Mouse (Mus musculus) liver, embryonic 14.5 days (tissue): ENCODE results near the gene Lrg1. TPM values are rescaled to one million over a fixed set of nuclear protein-coding genes. Genes with fewer than 3 reads are reported as not detected.

ENCODE experiments used
- ATAC-seq: fragments of 200-750 bp; cut with Nextera tagmentation; 2 replicates; pipeline ENCODE4 v1.8.0; 2017; ENCODE audit warnings: moderate number of reproducible peaks, mild to moderate bottlenecking, moderate library complexity; ENCODE audit not compliant: insufficient read depth
- DNase-seq, 3 experiments: peaks; one replicate each; pipeline ENCODE4 v3.0.0-alpha.2; 2012 to 2013; ENCODE audit warnings: low read depth in 3 of 3, low spot score in 3 of 3
- H3K27ac ChIP-seq: fragments of 300-500 bp; sonication (generic); 2 replicates; pipeline ENCODE4 v1.5.1; 2014; ENCODE audit warnings: moderate library complexity, mild to moderate bottlenecking, control low read depth, inconsistent platforms
- H3K27me3 ChIP-seq: fragments of 300-500 bp; sonication (generic); 2 replicates; pipeline ENCODE4 v1.6.1; 2014; ENCODE audit warnings: mild to moderate bottlenecking, low read length, moderate library complexity; ENCODE audit not compliant: control insufficient read depth, insufficient read depth
- H3K36me3 ChIP-seq: fragments of 300-500 bp; sonication (generic); replicated peaks from 2 replicates; pipeline ENCODE4 v1.6.1; 2014; ENCODE audit warnings: low read depth; ENCODE audit not compliant: control insufficient read depth, insufficient read depth
- H3K4me1 ChIP-seq, 2 experiments: fragments of 200-500 bp in 1 of 2; fragments of 300-500 bp in 1 of 2; sonication (generic) in 1 of 2; replicated peaks; 2 replicates each; pipeline ENCODE4 v1.6.1; 2012 to 2014; ENCODE audit warnings: antibody characterized with exemption in 1 of 2, inconsistent platforms in 1 of 2, low read length in 1 of 2; ENCODE audit not compliant: control insufficient read depth in 2 of 2, insufficient read depth in 2 of 2
- H3K4me2 ChIP-seq: fragments of 300-500 bp; sonication (generic); 2 replicates; pipeline ENCODE4 v1.6.1; 2014; ENCODE audit warnings: low read depth, mild to moderate bottlenecking, control low read depth, moderate library complexity
- H3K4me3 ChIP-seq, 2 experiments: fragments of 200-500 bp in 1 of 2; fragments of 300-500 bp in 1 of 2; sonication (generic) in 1 of 2; 2 replicates each; pipeline ENCODE4 v1.5.1; 2012 to 2014; ENCODE audit warnings: low read depth in 2 of 2, low read length in 2 of 2, mild to moderate bottlenecking in 2 of 2, control low read depth in 1 of 2, inconsistent platforms in 1 of 2, moderate library complexity in 1 of 2; ENCODE audit not compliant: insufficient read depth in 1 of 2
- H3K9ac ChIP-seq: fragments of 300-500 bp; sonication (generic); replicated peaks from 2 replicates; pipeline ENCODE4 v1.6.1; 2014; ENCODE audit warnings: mild to moderate bottlenecking, control low read depth, moderate library complexity
- H3K9me3 ChIP-seq: fragments of 300-500 bp; sonication (generic); 2 replicates; pipeline ENCODE4 v1.6.1; 2016; ENCODE audit warnings: low read length, mixed read lengths; ENCODE audit not compliant: control insufficient read depth
- CTCF ChIP-seq: IDR thresholded peaks from 2 replicates; pipeline ENCODE4 v1.5.1; 2016; ENCODE audit warnings: antibody characterized with exemption, low read depth, control low read depth
- EP300 ChIP-seq: IDR thresholded peaks from 2 replicates; pipeline ENCODE4 v1.6.1; 2016; ENCODE audit warnings: antibody characterized with exemption, low read depth
- WGBS: fragments of 180-500 bp; shearing (Covaris S2); extraction: QIAGEN DNeasy Blood & Tissue Kit; methylation state at CpG from one replicate; pipeline ENCODE4 v1.1.7; 2014; ENCODE audit not compliant: insufficient replicate concordance; 5-methylcytosine and 5-hydroxymethylcytosine counted together
- polyA plus RNA-seq, 2 experiments: library from polyadenylated mRNA; depleted of rRNA in 1 of 2; stranded (reverse) in 1 of 2; unstranded in 1 of 2; fragments of >200 nt; fragmentation: Nextera tagmentation in 1 of 2; extraction: Ambion mirVana in 1 of 2; gene quantifications; 2 replicates each; pipeline versions ENCODE4 v1.2.1 to v1.2.3; 2012 to 2014

Gene Lrg1
- polyA plus RNA-seq, 2 experiments: 0.09 to 0.67 TPM

DNA sequence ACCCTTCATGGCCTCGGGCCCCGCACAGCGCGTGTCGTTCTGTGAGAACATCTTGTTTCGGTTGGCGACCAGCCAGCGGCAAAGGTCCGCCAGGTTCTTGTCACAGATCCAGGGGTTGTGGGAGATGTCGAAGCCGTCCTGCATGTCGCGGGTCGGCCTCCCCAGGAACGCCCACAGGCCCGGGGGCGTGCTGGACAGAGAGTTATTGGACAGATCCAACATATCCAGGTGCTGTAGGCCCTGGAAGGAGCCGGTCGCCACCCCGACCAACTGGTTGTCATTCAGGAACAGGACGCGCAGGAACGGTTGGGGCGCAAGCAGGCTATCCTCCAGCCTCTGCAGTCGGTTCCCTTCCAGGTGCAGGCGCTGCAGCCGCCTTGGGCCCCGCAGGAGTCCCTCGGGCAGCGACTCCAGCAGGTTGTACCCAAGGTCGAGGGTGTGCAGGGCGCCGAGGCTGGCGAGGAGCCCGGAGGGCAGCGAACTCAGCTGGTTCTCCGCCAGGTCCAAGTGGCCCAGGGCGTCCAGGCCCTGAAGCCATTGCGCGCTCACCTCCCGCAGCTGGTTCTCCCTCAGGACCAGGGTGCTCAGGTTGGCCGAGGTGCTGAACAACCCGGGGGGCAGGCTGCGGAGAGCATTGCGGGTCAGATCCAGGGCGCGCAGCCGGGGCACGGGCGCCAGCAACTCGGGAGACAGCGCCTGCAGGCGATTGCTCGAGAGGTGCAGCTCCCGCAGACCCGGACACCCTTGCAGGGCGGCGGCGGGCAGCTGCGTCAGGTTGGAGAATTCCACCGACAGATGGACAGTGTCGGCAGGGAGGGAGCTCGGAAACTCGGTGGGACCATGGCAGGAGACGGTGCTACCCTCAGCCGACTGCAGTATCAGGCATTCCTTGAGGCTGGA lies 1.6 kb downstream of the Lrg1 start:
- no peak for ATAC-seq
- peaks cover 4% of the 10 kb centered on the region; the same call in 1 of the 2 replicates for H3K9me3 ChIP-seq
- 0 out of 2 replicates have a peak overlapping the region, but pooled peaks have one; percentile 9 for H3K4me2 ChIP-seq
- no peak overlapping the region for H3K9ac ChIP-seq
- no peak for TF ChIP-seq CTCF
- TF ChIP-seq EP300: no peak
- H3K4me1 ChIP-seq: no peaks in the 10 kb centered on the region
- 8% methylated on average over 66 of the region's 66 CpGs for WGBS
- H3K27ac ChIP-seq: no peak overlapping the region
- H3K36me3 ChIP-seq: no peaks in the 10 kb centered on the region
- no peak for DNase-seq
- H3K27me3 ChIP-seq: peaks cover 40% of the 10 kb centered on the region
- no peak overlapping the region for H3K4me3 ChIP-seq

DNA sequence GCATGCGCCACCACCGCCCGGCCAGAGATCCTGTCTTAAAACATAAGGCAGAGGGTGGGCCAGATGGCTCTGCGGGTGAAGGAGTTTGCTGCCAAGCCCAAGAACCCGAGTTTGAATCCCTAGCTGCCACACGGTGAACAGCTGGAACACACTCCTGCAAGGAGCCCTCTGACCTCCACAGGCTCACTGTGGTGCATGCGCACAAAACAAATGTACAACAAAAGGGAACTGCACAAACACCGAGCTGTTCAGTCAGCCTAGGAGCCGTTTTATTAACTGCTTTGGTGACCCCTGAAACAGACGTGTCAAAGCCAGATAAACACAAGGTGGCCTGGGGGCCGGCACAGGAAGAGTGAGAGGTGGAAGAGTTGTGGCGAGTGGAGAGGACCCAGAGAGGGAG lies 2.4 kb downstream of the Lrg1 start:
- H3K4me3 ChIP-seq: no peak overlapping the region
- H3K4me2 ChIP-seq: no peak overlapping the region
- no peak for TF ChIP-seq EP300
- no peak for TF ChIP-seq CTCF
- H3K4me1 ChIP-seq: no peaks in the 10 kb centered on the region
- peaks cover 38% of the 10 kb centered on the region for H3K27me3 ChIP-seq
- H3K9ac ChIP-seq: no peak overlapping the region
- DNase-seq: no peak
- no peak for ATAC-seq
- WGBS: 35% methylated on average over 12 of the region's 12 CpGs
- no peak overlapping the region for H3K27ac ChIP-seq
- H3K36me3 ChIP-seq: no peaks in the 10 kb centered on the region
- peaks cover 4% of the 10 kb centered on the region; the same call in 1 of the 2 replicates for H3K9me3 ChIP-seq

DNA sequence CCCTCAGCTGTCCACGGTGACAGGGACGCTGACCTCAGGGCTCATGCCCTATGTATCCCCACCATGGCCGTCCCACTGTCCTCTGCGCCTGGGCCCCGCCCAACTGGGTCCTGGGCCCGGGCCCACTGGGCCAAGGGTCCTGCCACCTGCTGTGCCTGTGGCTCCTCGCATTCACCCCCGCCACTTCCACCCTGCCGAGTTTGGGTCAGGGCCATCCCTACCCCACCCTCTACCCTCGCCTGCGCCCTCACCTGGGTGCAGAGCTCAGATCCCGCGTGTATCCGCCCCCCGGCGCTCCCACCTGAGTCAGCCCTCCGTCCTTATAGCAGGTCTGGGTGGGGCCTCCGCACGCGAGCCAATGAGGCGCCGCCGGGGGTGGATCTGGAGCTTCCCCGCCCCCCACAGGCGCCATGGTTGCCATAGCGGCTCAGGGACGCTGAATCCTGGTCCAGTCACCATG lies 4.5 kb downstream of the Lrg1 start, which contains the start of gene Plin5:
TSS of gene Plin5 (minus strand) at position 346 of the 460 bp plus-strand sequence.
- DNase-seq: no peak
- Histone ChIP-seq H3K4me1 (no peaks in the 10 kb centered on the region), H3K9me3 (peaks cover under 1% of the 10 kb centered on the region; the same call in 1 of the 2 replicates), H3K9ac (no peak within 1 kb of the TSS), H3K27ac (no peak within 1 kb of the TSS), H3K4me2 (peak within 1 kb of the TSS; percentile 51), H3K27me3 (peaks cover 31% of the 10 kb centered on the region), H3K4me3 (peak within 1 kb of the TSS in 1 of 2 experiments; percentile 29; a peak in 1 of 4 replicates), H3K36me3 (no peaks in the 10 kb centered on the region)
- peak; percentile 56 for ATAC-seq
- no peak for TF ChIP-seq CTCF
- no peak for TF ChIP-seq EP300
- 2% methylated on average over 27 of the region's 27 CpGs for WGBS

DNA sequence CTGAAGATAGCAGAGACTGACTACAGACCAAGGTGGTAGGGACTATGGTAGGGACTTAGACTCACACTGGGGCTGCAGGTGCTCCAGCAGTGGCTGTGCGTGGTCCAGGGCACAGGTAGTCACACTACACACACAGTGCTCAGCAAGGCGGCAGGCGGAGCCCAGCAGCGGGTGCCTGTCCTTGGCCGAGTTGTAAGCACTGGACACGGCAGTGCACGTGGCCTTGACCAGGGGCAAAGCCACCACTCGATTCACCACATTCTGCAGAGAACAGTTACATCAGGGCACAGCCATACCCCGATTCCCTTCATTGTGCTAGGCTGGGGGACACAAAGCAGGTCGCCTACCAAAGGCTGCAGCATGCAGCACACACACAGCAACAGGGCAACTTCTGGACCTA lies 5.6 kb downstream of the Lrg1 start:
- Histone ChIP-seq H3K4me2 (no peak overlapping the region), H3K9me3 (no peaks in the 10 kb centered on the region), H3K27me3 (peaks cover 24% of the 10 kb centered on the region), H3K36me3 (no peaks in the 10 kb centered on the region), H3K9ac (no peak overlapping the region), H3K4me1 (no peaks in the 10 kb centered on the region), H3K4me3 (no peak overlapping the region), H3K27ac (no peak overlapping the region)
- no peak for DNase-seq
- TF ChIP-seq EP300 (no peak), CTCF (no peak)
- WGBS: 50% methylated on average over 10 of the region's 10 CpGs
- no peak for ATAC-seq

DNA sequence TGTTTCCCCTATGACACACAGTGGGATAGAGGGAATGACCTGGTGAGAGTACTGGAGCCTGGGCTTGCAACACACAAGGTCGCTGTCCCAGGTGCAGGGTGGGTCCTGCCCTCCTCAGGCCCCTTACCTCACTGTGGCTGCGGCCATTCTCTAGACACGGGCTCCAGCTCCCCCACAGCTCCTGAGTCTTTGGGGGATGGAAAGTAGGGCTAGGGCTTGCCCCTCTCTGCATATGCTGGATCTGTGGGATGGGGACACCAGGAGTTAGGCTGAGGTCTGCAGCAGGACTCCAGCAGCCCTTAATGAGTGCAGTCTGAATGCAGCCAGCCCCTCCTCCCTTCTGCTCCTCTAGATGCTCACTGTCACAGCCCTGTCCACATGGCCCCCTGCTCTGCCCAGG lies 9.1 kb downstream of the Lrg1 start:
- Histone ChIP-seq H3K4me1 (no peaks in the 10 kb centered on the region), H3K9me3 (no peaks in the 10 kb centered on the region), H3K36me3 (no peaks in the 10 kb centered on the region), H3K4me3 (no peak overlapping the region), H3K9ac (no peak overlapping the region), H3K27ac (no peak overlapping the region), H3K27me3 (no peaks in the 10 kb centered on the region; the same call in 1 of the 2 replicates), H3K4me2 (no peak overlapping the region)
- ATAC-seq (no peak), DNase-seq (no peak)
- WGBS: 52% methylated on average over 3 of the region's 3 CpGs
- TF ChIP-seq EP300 (no peak), CTCF (no peak)
